Mouse (Mus musculus) stomach, postnatal 0 days (tissue): ENCODE measurements at regions not wholly inside any gene's neighbourhood (a gene's known extent, or its start where the extent isn't known, plus 50 kb on each side); places are given as distances from the start of the nearest gene placed in this dataset.

Experiments used
- ATAC-seq: fragments of 200-750 bp; cut with Nextera tagmentation; 2 replicates; pipeline ENCODE4 v1.8.0; 2017; ENCODE audit not compliant: low FRiP score, low TSS enrichment
- DNase-seq: peaks from one replicate; pipeline ENCODE4 v3.0.0-alpha.2; 2016; ENCODE audit warnings: low spot score
- H3K27ac ChIP-seq: fragments of 300-500 bp; sonication (generic); replicated peaks from 2 replicates; pipeline ENCODE4 v1.5.1; 2014; ENCODE audit warnings: mild to moderate bottlenecking, control low read depth
- H3K27me3 ChIP-seq: fragments of 300-500 bp; sonication (generic); 2 replicates; pipeline ENCODE4 v1.6.1; 2014; ENCODE audit warnings: low read length; ENCODE audit not compliant: control insufficient read depth, insufficient read depth
- H3K36me3 ChIP-seq: fragments of 300-500 bp; sonication (generic); 2 replicates; pipeline ENCODE4 v1.6.1; 2014; ENCODE audit warnings: low read length, mixed read lengths; ENCODE audit not compliant: control insufficient read depth, insufficient read depth
- H3K4me1 ChIP-seq: fragments of 300-500 bp; sonication (generic); replicated peaks from 2 replicates; pipeline ENCODE4 v1.6.1; 2014; ENCODE audit warnings: antibody characterized with exemption; ENCODE audit not compliant: control insufficient read depth, insufficient read depth
- H3K4me2 ChIP-seq: fragments of 300-500 bp; sonication (generic); replicated peaks from 2 replicates; pipeline ENCODE4 v1.6.1; 2014; ENCODE audit warnings: low read depth, mild to moderate bottlenecking, control low read depth, moderate library complexity
- H3K4me3 ChIP-seq: fragments of 300-500 bp; sonication (generic); 2 replicates; pipeline ENCODE4 v1.5.1; 2014; ENCODE audit warnings: low read depth, low read length, control low read depth
- H3K9ac ChIP-seq: fragments of 300-500 bp; sonication (generic); 2 replicates; pipeline ENCODE4 v1.6.1; 2014; ENCODE audit warnings: mild to moderate bottlenecking, low read length, control low read depth, mixed read lengths
- H3K9me3 ChIP-seq: fragments of 300-500 bp; sonication (generic); 2 replicates; pipeline ENCODE4 v1.6.1; 2016; ENCODE audit warnings: low read length; ENCODE audit not compliant: control insufficient read depth
- CTCF ChIP-seq: IDR thresholded peaks from 2 replicates; pipeline ENCODE4 v1.5.1; 2016; ENCODE audit warnings: antibody characterized with exemption, low read depth, mild to moderate bottlenecking, moderate library complexity
- EP300 ChIP-seq: optimal IDR thresholded peaks from 2 replicates; pipeline ENCODE3; 2016; ENCODE audit warnings: antibody characterized with exemption
- WGBS: fragments of 180-500 bp; shearing (Covaris S2); extraction: QIAGEN DNeasy Blood & Tissue Kit; methylation state at CpG from one replicate; pipeline ENCODE4 v1.1.7; 2014; 5-methylcytosine and 5-hydroxymethylcytosine counted together

- H3K4me1 ChIP-seq: no peaks in the 10 kb centered on the region
- no peaks in the 10 kb centered on the region for H3K9me3 ChIP-seq
- TF ChIP-seq EP300 (no peak), CTCF (no peak)
- no peaks in the 10 kb centered on the region for H3K36me3 ChIP-seq
- H3K9ac ChIP-seq: no peak overlapping the region
- DNase-seq: peak; percentile 85
- ATAC-seq: peak; percentile 94
- no peak overlapping the region for H3K4me2 ChIP-seq
- H3K4me3 ChIP-seq: no peak overlapping the region
- 47% methylated on average over 12 of the region's 12 CpGs for WGBS
- H3K27me3 ChIP-seq: no peaks in the 10 kb centered on the region
- peak overlapping the region; percentile 84 for H3K27ac ChIP-seq
These were observed 53.1 kb upstream of the Vps8 start for GRCm38 (mm10) chr16:21369569-21370512.
